Mouse (Mus musculus) central nervous system, embryonic 11.5 days (tissue): ENCODE data around the gene Id3. TPM values are rescaled to one million over a fixed set of nuclear protein-coding genes. Genes with fewer than 3 reads are reported as not detected.

Experiments used
- polyA plus RNA-seq: library from polyadenylated mRNA; depleted of rRNA; stranded (reverse); fragments of >200 nt; gene quantifications from 2 replicates; pipeline ENCODE4 v1.2.3, GENCODE M21; 2012; rRNA removed

Id3 gene
- polyA plus RNA-seq, result 276 and 283 TPM in 2 replicates

GRCm38 (mm10) chr4:136143193-136143976 is at the start of gene Id3:
Gene Id3, plus strand, starts transcription at chr4:136143497.

GRCm38 (mm10) chr4:136172011-136172541 is 28.8 kb downstream of the Id3 start, which contains the start of gene E2f2:
Gene E2f2, plus strand, starts transcription at chr4:136172394.

Other genes with a start within 250 kb of the Id3 start
- gene Cnr2, start 248.1 kb upstream of the Id3 start, polyA plus RNA-seq, result 0.45 and 0.46 TPM in 2 replicates
- gene Fuca1, start 222.8 kb upstream of the Id3 start, polyA plus RNA-seq, result 31.6 and 41.2 TPM in 2 replicates
- 45.1 and 46.8 TPM in 2 replicates for gene Hmgcl, start 197.0 kb upstream of the Id3 start, polyA plus RNA-seq
- 27.9 TPM in 2 replicates for gene Gale, start 179.8 kb upstream of the Id3 start, polyA plus RNA-seq
- 112 and 118 TPM in 2 replicates for gene Lypla2, start 170.9 kb upstream of the Id3 start, polyA plus RNA-seq
- gene Pithd1, start 156.2 kb upstream of the Id3 start, polyA plus RNA-seq, result 40.5 and 50.9 TPM in 2 replicates
- 23.0 and 26.1 TPM in 2 replicates for gene Eloa, start 121.7 kb upstream of the Id3 start, polyA plus RNA-seq
- 1,444 and 2,797 TPM in 2 replicates for gene Rpl11, start 90.1 kb upstream of the Id3 start, polyA plus RNA-seq
- gene E2f2, start 28.9 kb downstream of the Id3 start, polyA plus RNA-seq, result 9.7 and 10.9 TPM in 2 replicates
- 6.5 and 7.9 TPM in 2 replicates for gene Asap3, start 62.9 kb downstream of the Id3 start, polyA plus RNA-seq
- gene Tcea3, start 104.2 kb downstream of the Id3 start, polyA plus RNA-seq, result 2.5 and 2.8 TPM in 2 replicates
- gene Zfp46, start 141.2 kb downstream of the Id3 start, polyA plus RNA-seq, result 29.5 and 30.5 TPM in 2 replicates
- 197 and 256 TPM in 2 replicates for gene Hnrnpr, start 167.4 kb downstream of the Id3 start, polyA plus RNA-seq